Mouse (Mus musculus): ENCODE data around the gene Dop1a. TPM values are rescaled to one million over a fixed set of nuclear protein-coding genes. Genes with fewer than 3 reads are reported as not detected.

Gene Dop1a
- total and polyA plus RNA-seq, 3 experiments = 9.1 to 17.9 (median 16.2) TPM

DNA sequence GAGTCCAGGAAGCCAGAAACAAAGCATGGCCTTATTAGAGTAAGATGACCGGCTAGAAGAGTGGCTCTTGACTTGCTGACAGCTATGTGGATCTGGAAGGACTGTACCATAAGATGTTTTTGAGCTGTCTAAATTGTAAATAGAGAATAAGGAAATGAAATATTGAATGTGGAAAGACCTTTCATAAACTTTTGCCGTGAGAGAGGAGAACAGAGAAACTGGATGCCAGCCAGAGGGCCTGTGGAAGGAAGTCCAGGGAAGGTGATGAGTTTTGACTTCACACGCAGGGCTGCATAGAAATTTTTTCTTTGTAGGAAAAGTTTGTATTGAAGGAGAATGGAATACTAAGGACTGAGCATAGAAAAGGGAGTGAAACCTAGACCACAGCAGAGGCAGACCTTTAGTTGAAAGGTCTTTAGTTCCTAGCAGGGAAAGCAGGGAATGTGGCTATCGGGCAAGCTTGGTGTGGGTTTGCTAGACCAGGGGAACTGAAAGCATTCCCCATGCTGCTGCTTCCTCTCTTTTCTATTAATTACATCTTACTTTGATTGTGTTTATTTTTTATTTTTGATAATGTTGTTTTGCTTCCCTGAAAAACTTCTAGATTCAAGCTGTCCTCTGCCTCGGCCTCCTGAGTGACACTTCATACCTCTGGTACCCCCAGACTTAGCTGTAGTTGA is 11.6 kb downstream of the Dop1a start:
- no peak for DNase-seq
- peaks cover 11% of the 10 kb centered on the region for H3K4me1 ChIP-seq (ENCODE audit: control insufficient read depth, insufficient read depth, low read length)
- H3K27ac ChIP-seq = no peak overlapping the region
- intact Hi-C loops (cut with DNase I) = no loop called here
- TF ChIP-seq POLR2A (IDR thresholded peaks at IDR 0.05; ENCODE audit: insufficient read depth, low read depth, low read length) (no peak), CTCF (IDR thresholded peaks at IDR 0.05) (no peak), EP300 (IDR thresholded peaks at IDR 0.05; ENCODE audit: insufficient read depth, low read depth, low read length) (no peak)
- H3K4me3 ChIP-seq = no peak overlapping the region
- H3K36me3 ChIP-seq (ENCODE audit: control insufficient read depth, insufficient read depth, low read length) = peaks cover 5% of the 10 kb centered on the region
- H3K27me3 ChIP-seq (ENCODE audit: control insufficient read depth, insufficient read depth, low read length) = no peaks in the 10 kb centered on the region
- no peak overlapping the region for H3K9ac ChIP-seq (ENCODE audit: low read depth, low read length)
- WGBS = 43% methylated on average over 5 of the region's 5 CpGs
- peaks cover 1% of the 10 kb centered on the region for H3K79me2 ChIP-seq (replicated peaks; ENCODE audit: control insufficient read depth, insufficient read depth, low read length)

DNA sequence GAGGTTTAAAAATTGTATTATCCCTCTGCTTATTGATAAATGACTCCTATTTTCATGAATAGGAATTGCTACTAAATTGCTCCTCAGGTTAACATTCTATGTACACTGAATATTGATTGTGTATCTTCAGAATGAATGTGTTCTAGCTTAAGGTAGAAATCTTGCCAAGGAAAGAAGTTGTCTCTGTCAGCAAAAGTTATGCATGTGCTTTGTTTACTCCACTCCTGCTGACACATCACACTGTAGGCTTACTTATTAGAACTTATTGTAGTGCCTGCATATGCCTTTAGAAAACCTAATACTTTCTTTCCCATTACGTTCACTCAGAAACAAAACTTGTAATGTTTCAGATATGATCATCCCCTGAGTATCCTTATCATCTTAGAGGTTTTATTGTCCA is 15.3 kb downstream of the Dop1a start:
- peaks cover 9% of the 10 kb centered on the region for H3K4me1 ChIP-seq (ENCODE audit: control insufficient read depth, insufficient read depth, low read length)
- peaks cover 10% of the 10 kb centered on the region for H3K36me3 ChIP-seq (ENCODE audit: control insufficient read depth, insufficient read depth, low read length)
- H3K27ac ChIP-seq = no peak overlapping the region
- intact Hi-C loops (cut with DNase I) = no loop called here
- H3K4me3 ChIP-seq = no peak overlapping the region
- no peak overlapping the region for H3K9ac ChIP-seq (ENCODE audit: low read depth, low read length)
- TF ChIP-seq POLR2A (IDR thresholded peaks at IDR 0.05; ENCODE audit: insufficient read depth, low read depth, low read length) = no peak
- no peak for TF ChIP-seq EP300 (IDR thresholded peaks at IDR 0.05; ENCODE audit: insufficient read depth, low read depth, low read length)
- TF ChIP-seq CTCF (IDR thresholded peaks at IDR 0.05) = no peak
- no peak for DNase-seq
- 83% methylated on average over 1 of the region's 1 CpGs for WGBS
- no peaks in the 10 kb centered on the region; the same call in 1 of the 2 replicates for H3K79me2 ChIP-seq (replicated peaks; ENCODE audit: control insufficient read depth, insufficient read depth, low read length)
- no peaks in the 10 kb centered on the region for H3K27me3 ChIP-seq (ENCODE audit: control insufficient read depth, insufficient read depth, low read length)

DNA sequence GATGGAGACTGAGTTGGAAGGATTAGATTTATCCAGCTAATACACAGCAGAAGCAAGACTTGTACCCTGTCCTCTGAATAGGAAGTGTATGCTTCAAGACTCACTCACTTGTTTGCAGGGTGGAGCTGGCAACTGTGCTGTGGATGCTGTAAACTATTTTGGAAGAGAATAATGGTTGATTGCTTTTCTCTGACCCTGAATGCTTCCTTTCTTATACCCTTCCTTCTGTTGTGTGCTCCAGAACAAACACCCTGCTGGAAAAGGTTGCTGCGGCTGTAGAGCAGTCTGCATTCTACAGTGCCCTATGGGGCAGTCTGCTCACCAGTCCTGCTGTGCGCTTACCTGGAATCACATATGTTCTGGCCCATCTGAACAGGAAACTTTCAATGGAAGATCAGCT is 24.8 kb downstream of the Dop1a start:
- intact Hi-C loops (cut with DNase I) = no loop called here
- H3K27me3 ChIP-seq (ENCODE audit: control insufficient read depth, insufficient read depth, low read length) = no peaks in the 10 kb centered on the region
- H3K79me2 ChIP-seq (replicated peaks; ENCODE audit: control insufficient read depth, insufficient read depth, low read length) = no peaks in the 10 kb centered on the region
- H3K36me3 ChIP-seq (ENCODE audit: control insufficient read depth, insufficient read depth, low read length) = no peaks in the 10 kb centered on the region; the same call in 1 of the 2 replicates
- H3K4me1 ChIP-seq (ENCODE audit: control insufficient read depth, insufficient read depth, low read length) = no peaks in the 10 kb centered on the region
- no peak overlapping the region for H3K27ac ChIP-seq
- TF ChIP-seq EP300 (IDR thresholded peaks at IDR 0.05; ENCODE audit: insufficient read depth, low read depth, low read length) = no peak
- TF ChIP-seq POLR2A (IDR thresholded peaks at IDR 0.05; ENCODE audit: insufficient read depth, low read depth, low read length) = no peak
- no peak for TF ChIP-seq CTCF (IDR thresholded peaks at IDR 0.05)
- DNase-seq = no peak
- WGBS = 92% methylated on average over 2 of the region's 2 CpGs
- no peak overlapping the region for H3K4me3 ChIP-seq
- H3K9ac ChIP-seq (ENCODE audit: low read depth, low read length) = no peak overlapping the region

GRCm38 (mm10) chr9:86496261-86496660 is 29.3 kb downstream of the Dop1a start:
- no peak overlapping the region for H3K4me3 ChIP-seq
- 93% methylated on average over 4 of the region's 4 CpGs for WGBS
- no peaks in the 10 kb centered on the region for H3K4me1 ChIP-seq (ENCODE audit: control insufficient read depth, insufficient read depth, low read length)
- DNase-seq = no peak
- no peaks in the 10 kb centered on the region for H3K27me3 ChIP-seq (ENCODE audit: control insufficient read depth, insufficient read depth, low read length)
- TF ChIP-seq EP300 (IDR thresholded peaks at IDR 0.05; ENCODE audit: insufficient read depth, low read depth, low read length) = no peak
- no peak for TF ChIP-seq POLR2A (IDR thresholded peaks at IDR 0.05; ENCODE audit: insufficient read depth, low read depth, low read length)
- no peak for TF ChIP-seq CTCF (IDR thresholded peaks at IDR 0.05)
- no peak overlapping the region for H3K27ac ChIP-seq
- H3K9ac ChIP-seq (ENCODE audit: low read depth, low read length) = no peak overlapping the region
- intact Hi-C loops (cut with DNase I) = no loop called here
- no peaks in the 10 kb centered on the region for H3K79me2 ChIP-seq (replicated peaks; ENCODE audit: control insufficient read depth, insufficient read depth, low read length)
- H3K36me3 ChIP-seq (ENCODE audit: control insufficient read depth, insufficient read depth, low read length) = no peaks in the 10 kb centered on the region

DNA sequence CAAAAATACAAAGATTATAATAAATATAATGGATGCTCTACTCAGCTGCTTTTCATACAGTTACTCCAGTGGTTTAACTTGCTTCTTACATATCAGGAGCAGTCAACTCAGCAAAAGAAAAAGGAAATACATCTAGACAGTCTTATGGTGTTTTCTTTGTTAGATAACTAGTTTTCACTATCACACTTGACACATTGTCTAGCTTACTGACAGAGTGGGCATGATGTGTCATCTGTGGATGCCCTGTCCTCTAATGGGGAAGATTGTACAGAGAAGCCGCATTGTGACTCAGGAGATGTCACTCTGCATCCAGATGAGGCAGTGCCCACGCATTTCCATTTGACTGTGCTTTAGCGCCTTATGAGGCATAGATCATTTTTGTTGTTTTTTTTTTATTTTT is 32.1 kb downstream of the Dop1a start:
- Histone ChIP-seq H3K4me1 (ENCODE audit: control insufficient read depth, insufficient read depth, low read length) (no peaks in the 10 kb centered on the region), H3K27me3 (ENCODE audit: control insufficient read depth, insufficient read depth, low read length) (no peaks in the 10 kb centered on the region), H3K27ac (no peak overlapping the region), H3K79me2 (replicated peaks; ENCODE audit: control insufficient read depth, insufficient read depth, low read length) (no peaks in the 10 kb centered on the region), H3K4me3 (no peak overlapping the region), H3K9ac (ENCODE audit: low read depth, low read length) (no peak overlapping the region), H3K36me3 (ENCODE audit: control insufficient read depth, insufficient read depth, low read length) (no peaks in the 10 kb centered on the region)
- WGBS = 95% methylated on average over 3 of the region's 3 CpGs
- TF ChIP-seq EP300 (IDR thresholded peaks at IDR 0.05; ENCODE audit: insufficient read depth, low read depth, low read length) (no peak), CTCF (IDR thresholded peaks at IDR 0.05) (no peak), POLR2A (IDR thresholded peaks at IDR 0.05; ENCODE audit: insufficient read depth, low read depth, low read length) (no peak)
- intact Hi-C loops (cut with DNase I) = no loop called here
- no peak for DNase-seq

DNA sequence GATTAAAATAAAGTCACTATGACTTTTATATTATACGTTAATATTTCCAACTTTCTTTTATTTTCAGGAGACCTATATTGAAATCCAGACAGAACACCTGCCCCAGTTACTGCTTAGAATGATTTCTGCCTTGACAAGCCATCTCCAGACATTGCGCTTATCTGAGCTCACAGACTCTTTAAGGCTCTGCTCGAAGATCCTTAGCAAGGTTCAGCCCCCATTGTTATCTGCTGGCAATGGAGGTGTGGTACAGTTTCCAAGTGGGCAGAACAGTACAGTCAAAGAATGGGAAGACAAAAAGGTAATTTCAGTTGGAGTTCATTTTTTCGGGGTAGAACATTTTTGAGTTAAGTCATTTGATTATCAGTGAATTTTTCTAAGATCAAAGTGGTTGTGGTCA is 40.5 kb downstream of the Dop1a start:
- Histone ChIP-seq H3K79me2 (replicated peaks; ENCODE audit: control insufficient read depth, insufficient read depth, low read length) (no peaks in the 10 kb centered on the region), H3K36me3 (ENCODE audit: control insufficient read depth, insufficient read depth, low read length) (0 out of 2 replicates have a peak, but pooled peaks cover 2% of the 10 kb centered on the region), H3K9ac (ENCODE audit: low read depth, low read length) (no peak overlapping the region), H3K27ac (no peak overlapping the region), H3K4me3 (no peak overlapping the region), H3K4me1 (ENCODE audit: control insufficient read depth, insufficient read depth, low read length) (no peaks in the 10 kb centered on the region), H3K27me3 (ENCODE audit: control insufficient read depth, insufficient read depth, low read length) (no peaks in the 10 kb centered on the region)
- 78% methylated on average over 4 of the region's 4 CpGs for WGBS
- TF ChIP-seq CTCF (IDR thresholded peaks at IDR 0.05) = no peak
- DNase-seq = no peak
- intact Hi-C loops (cut with DNase I) = no loop called here

Measured in heart, adult 2 months (tissue).